ENCODE assay signal across 8 mouse cellular contexts in the genomic region with DNA sequence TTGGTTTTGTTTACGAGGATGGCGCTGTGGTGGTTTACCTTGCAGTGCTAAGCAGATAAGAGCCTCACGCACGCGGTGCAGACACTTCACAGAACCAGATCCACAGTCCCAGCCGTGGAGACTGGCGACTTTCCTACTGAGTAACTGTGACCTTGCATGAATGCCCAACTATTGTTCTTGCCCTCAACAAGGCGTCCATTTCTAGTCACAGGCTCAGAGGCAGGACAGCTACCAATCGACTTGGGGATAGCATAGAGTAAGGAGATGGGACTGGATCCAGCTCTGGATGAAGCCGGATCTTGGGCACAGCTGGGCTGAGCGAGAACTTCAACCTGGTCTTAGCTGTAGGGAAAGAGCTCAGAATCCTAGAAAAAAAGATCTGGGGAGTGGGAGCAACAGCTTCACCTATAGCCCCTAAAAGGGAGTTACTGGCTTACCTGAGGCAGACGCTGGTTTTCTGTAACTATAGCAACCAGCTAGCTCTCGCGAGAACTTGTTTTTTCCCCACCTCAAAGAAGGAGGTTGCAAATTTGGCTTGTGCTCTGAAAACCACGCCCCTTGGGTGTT. TPM values are rescaled to one million over a fixed set of nuclear protein-coding genes. Genes with fewer than 3 reads are reported as not detected.
A peak's percentile ranks its signal among the peaks of the same experiment; 100 is the strongest.
DNase-seq lines count a peak whose midpoint lies in the region; ATAC-seq and TF ChIP-seq lines count a peak whose summit lies in the region.

Gene Cfap70, minus strand, starts transcription at position 462 of the 567 bp plus-strand sequence.

- H3K4me1 ChIP-seq in hindbrain, postnatal 0 days (ENCODE audit: insufficient read depth, low read length): 0 out of 2 replicates have a peak, but pooled peaks cover 7% of the 10 kb centered on the region
- H3K4me1 ChIP-seq in megakaryocyte, embryonic 14.5 days: peaks cover 20% of the 10 kb centered on the region

- no peak for TF ChIP-seq CTCF in hindbrain, postnatal 0 days (IDR thresholded peaks at IDR 0.05; ENCODE audit: low read depth)

- no peaks in the 10 kb centered on the region for H3K9me3 ChIP-seq in hindbrain, postnatal 0 days (ENCODE audit: low read length)
- no peaks in the 10 kb centered on the region for H3K9me3 ChIP-seq in megakaryocyte, embryonic 14.5 days

- H3K27me3 ChIP-seq in hindbrain, postnatal 0 days (ENCODE audit: insufficient read depth, low read length): no peaks in the 10 kb centered on the region
- H3K27me3 ChIP-seq in megakaryocyte, embryonic 14.5 days (replicated peaks): no peaks in the 10 kb centered on the region

- peak; percentile 86 for ATAC-seq in hindbrain, postnatal 0 days

- intact Hi-C loops in left cerebral cortex, postnatal 10 days (cut with DNase I): no loop called here

- peak within 1 kb of the TSS; percentile 62 for H3K27ac ChIP-seq in hindbrain, postnatal 0 days

- peak within 1 kb of the TSS; percentile 44; the same call in 1 of the 2 replicates for H3K9ac ChIP-seq in hindbrain, postnatal 0 days (replicated peaks; ENCODE audit: low read length)

- DNase-seq in WW6 (ENCODE audit: low read depth, low spot score): peak; percentile 69
- DNase-seq in cerebellum, postnatal 14 days: peak; percentile 67 to 71
- DNase-seq in frontal cortex, postnatal 14 days (ENCODE audit: low spot score in 2 of 2): peak; percentile 28 to 44
- peak; percentile 87 for DNase-seq in hindbrain, postnatal 0 days (ENCODE audit: low spot score)
- peak; percentile 56 to 73 for DNase-seq in left cerebral cortex, postnatal 10 days (ENCODE audit: extremely low spot score in 1 of 2, low spot score in 2 of 2)
- peak; percentile 32 to 44 for DNase-seq in right cerebral cortex, postnatal 36 days (ENCODE audit: low spot score in 2 of 2)
- peak; percentile 68 for DNase-seq in yolk sac, embryonic 10.5 days (ENCODE audit: low spot score)

- WGBS in hindbrain, postnatal 0 days: 5% methylated on average over 15 of the region's 15 CpGs

- H3K4me2 ChIP-seq in hindbrain, postnatal 0 days (ENCODE audit: low read depth, low read length): peak within 1 kb of the TSS; percentile 88

- peaks cover 6% of the 10 kb centered on the region; the same call in 1 of the 2 replicates for H3K36me3 ChIP-seq in hindbrain, postnatal 0 days (ENCODE audit: insufficient read depth, low read length)
- peaks cover 31% of the 10 kb centered on the region for H3K36me3 ChIP-seq in megakaryocyte, embryonic 14.5 days (replicated peaks; ENCODE audit: low read length)

- H3K4me3 ChIP-seq in hindbrain, postnatal 0 days (ENCODE audit: low read length): peak within 1 kb of the TSS; percentile 46
- H3K4me3 ChIP-seq in megakaryocyte, embryonic 14.5 days (replicated peaks): peak within 1 kb of the TSS; percentile 88

RNA-seq across cellular contexts. Expression of gene Cfap70, which starts in this region (rescaled TPM):
- 0.11 and 0.31 TPM in 2 replicates for total RNA-seq in hindbrain, postnatal 0 days (2014; rRNA removed)
- polyA plus RNA-seq in hindbrain, postnatal 0 days (2015; fragmentation: Nextera tagmentation; extraction: Ambion mirVana): 1.8 and 2.2 TPM in 2 replicates
- 1 to 10 TPM; 2.5 to 3.0 TPM for total RNA-seq in left cerebral cortex, postnatal 10 days (2021)
- polyA plus RNA-seq in megakaryocyte, embryonic 14.5 days (2012; ENCODE audit: insufficient read depth, low replicate concordance): not detected in 2 replicates

Comparison
In these comparisons a context has a peak if more than half of its experiments do, and no peak if none do; other contexts are left out.
1. Peak in every context shown above with its lines: DNase-seq, ATAC-seq, H3K4me3 ChIP-seq and H3K27ac ChIP-seq.
2. DNase-seq: peak in every context shown above with its lines; median percentile 87 in hindbrain, postnatal 0 days; 69 in WW6; 69 in cerebellum, postnatal 14 days; 68 in yolk sac, embryonic 10.5 days; 64 in left cerebral cortex, postnatal 10 days; 38 in right cerebral cortex, postnatal 36 days; 36 in frontal cortex, postnatal 14 days.